Mouse (Mus musculus) kidney, adult 2 months (tissue): ENCODE results near the gene Ubl7. TPM values are rescaled to one million over a fixed set of nuclear protein-coding genes. Genes with fewer than 3 reads are reported as not detected.

Experiments used
- DNase-seq: peaks from one replicate; pipeline ENCODE4 v3.0.0; 2021
- H3K27ac ChIP-seq: fragments of 200-500 bp; 2 replicates; pipeline ENCODE4 v1.5.1; 2012; ENCODE audit warnings: low read depth, low read length, control low read depth, inconsistent platforms; ENCODE audit not compliant: insufficient read depth
- H3K27me3 ChIP-seq: fragments of 200-500 bp; replicated peaks from 2 replicates; pipeline ENCODE4 v1.6.1; 2012; ENCODE audit warnings: mild to moderate bottlenecking, moderate library complexity, low read length, inconsistent platforms; ENCODE audit not compliant: control insufficient read depth, insufficient read depth
- H3K36me3 ChIP-seq: fragments of 200-500 bp; 2 replicates; pipeline ENCODE4 v1.6.1; 2012; ENCODE audit warnings: mild to moderate bottlenecking, moderate library complexity, low read length, inconsistent platforms; ENCODE audit not compliant: control insufficient read depth, insufficient read depth
- H3K4me1 ChIP-seq: fragments of 200-500 bp; 2 replicates; pipeline ENCODE4 v1.6.1; 2011; ENCODE audit warnings: low read length; ENCODE audit not compliant: control insufficient read depth, insufficient read depth
- H3K4me3 ChIP-seq: fragments of 200-500 bp; 2 replicates; pipeline ENCODE4 v1.5.1; 2011; ENCODE audit warnings: mild to moderate bottlenecking, low read depth, low read length, control low read depth; ENCODE audit not compliant: insufficient read depth
- CTCF ChIP-seq: fragments of 200-500 bp; conservative IDR thresholded peaks from 2 replicates; pipeline ENCODE4 v1.5.1; 2011; ENCODE audit warnings: low read depth, mild to moderate bottlenecking, control low read depth, low read length, moderate library complexity, mixed read lengths; ENCODE audit not compliant: insufficient read depth, insufficient read length
- POLR2A ChIP-seq: fragments of 200-500 bp; IDR thresholded peaks from one replicate; pipeline ENCODE4 v1.6.1; 2011; ENCODE audit warnings: low read depth, low read length, control low read depth
- WGBS: fragments of 180-500 bp; shearing (Covaris S2); methylation state at CpG from one replicate; pipeline ENCODE4 v1.1.7; 2018; 5-methylcytosine and 5-hydroxymethylcytosine counted together
- polyA plus RNA-seq: library from polyadenylated mRNA; depleted of rRNA; stranded (reverse); fragments of >200 nt; gene quantifications from 2 replicates; pipeline ENCODE4 v1.2.3, GENCODE M21; 2012

Gene Ubl7
- polyA plus RNA-seq, 1 experiment, result 144 TPM

DNA sequence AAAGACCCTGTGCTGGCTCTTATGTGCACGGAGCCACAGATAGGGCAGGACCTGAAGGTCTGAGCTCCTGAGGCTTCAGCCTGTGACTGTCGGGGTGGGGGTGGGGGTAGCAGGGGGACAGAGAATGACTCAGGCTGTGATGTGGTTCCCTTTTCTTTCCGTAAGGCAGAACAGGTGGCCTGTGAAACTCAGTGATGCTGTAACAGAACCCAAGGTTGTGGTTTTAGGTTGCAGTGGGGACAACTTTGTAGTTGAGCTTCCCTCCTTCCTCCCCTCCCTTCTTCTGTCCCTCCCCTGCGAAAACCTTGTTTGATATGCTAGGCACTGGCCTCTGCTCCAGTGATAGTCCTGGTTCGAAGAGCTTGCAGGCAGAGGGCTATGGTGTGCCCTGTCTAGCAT lies 46.1 kb downstream of the Ubl7 start:
- Histone ChIP-seq H3K4me1 (no peaks in the 10 kb centered on the region), H3K36me3 (no peaks in the 10 kb centered on the region), H3K27me3 (no peaks in the 10 kb centered on the region), H3K4me3 (no peak overlapping the region), H3K27ac (no peak overlapping the region)
- WGBS, result 66% methylated on average over 5 of the region's 5 CpGs
- DNase-seq, result no peak
- TF ChIP-seq CTCF (no peak), POLR2A (no peak)

DNA sequence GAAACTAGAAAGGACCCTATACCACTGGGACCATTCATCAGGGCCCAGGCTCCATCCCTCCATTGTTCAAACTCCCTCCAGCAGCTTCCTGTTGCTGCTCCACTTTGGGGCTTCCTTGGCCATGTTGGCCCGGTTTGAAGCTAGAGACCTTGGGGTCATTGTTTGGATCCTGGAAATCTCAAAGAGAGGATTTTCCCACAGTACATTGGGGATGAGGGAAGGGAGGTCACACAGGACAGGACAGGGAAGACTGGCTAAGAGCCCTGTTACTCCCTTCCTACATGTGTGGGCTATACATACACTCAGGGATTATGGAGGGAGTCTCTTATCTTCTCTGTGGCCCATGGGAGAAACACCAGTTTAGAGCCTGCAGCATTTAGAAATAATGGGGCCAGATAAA lies 47.8 kb downstream of the Ubl7 start:
- Histone ChIP-seq H3K27me3 (no peaks in the 10 kb centered on the region), H3K27ac (no peak overlapping the region), H3K4me1 (no peaks in the 10 kb centered on the region), H3K4me3 (no peak overlapping the region), H3K36me3 (no peaks in the 10 kb centered on the region)
- 64% methylated on average over 1 of the region's 1 CpGs for WGBS
- TF ChIP-seq CTCF (no peak), POLR2A (no peak)
- no peak for DNase-seq

- DNase-seq, result no peak
- no peak for TF ChIP-seq CTCF
- no peak for TF ChIP-seq POLR2A
- WGBS, result 84% methylated on average over 10 of the region's 10 CpGs
- H3K27ac ChIP-seq, result no peak overlapping the region
- H3K27me3 ChIP-seq, result no peaks in the 10 kb centered on the region
- H3K4me3 ChIP-seq, result no peak overlapping the region
- no peaks in the 10 kb centered on the region for H3K36me3 ChIP-seq
- no peaks in the 10 kb centered on the region for H3K4me1 ChIP-seq
These were observed 48.6 kb downstream of the Ubl7 start for GRCm38 (mm10) chr9:57959399-57959798.

DNA sequence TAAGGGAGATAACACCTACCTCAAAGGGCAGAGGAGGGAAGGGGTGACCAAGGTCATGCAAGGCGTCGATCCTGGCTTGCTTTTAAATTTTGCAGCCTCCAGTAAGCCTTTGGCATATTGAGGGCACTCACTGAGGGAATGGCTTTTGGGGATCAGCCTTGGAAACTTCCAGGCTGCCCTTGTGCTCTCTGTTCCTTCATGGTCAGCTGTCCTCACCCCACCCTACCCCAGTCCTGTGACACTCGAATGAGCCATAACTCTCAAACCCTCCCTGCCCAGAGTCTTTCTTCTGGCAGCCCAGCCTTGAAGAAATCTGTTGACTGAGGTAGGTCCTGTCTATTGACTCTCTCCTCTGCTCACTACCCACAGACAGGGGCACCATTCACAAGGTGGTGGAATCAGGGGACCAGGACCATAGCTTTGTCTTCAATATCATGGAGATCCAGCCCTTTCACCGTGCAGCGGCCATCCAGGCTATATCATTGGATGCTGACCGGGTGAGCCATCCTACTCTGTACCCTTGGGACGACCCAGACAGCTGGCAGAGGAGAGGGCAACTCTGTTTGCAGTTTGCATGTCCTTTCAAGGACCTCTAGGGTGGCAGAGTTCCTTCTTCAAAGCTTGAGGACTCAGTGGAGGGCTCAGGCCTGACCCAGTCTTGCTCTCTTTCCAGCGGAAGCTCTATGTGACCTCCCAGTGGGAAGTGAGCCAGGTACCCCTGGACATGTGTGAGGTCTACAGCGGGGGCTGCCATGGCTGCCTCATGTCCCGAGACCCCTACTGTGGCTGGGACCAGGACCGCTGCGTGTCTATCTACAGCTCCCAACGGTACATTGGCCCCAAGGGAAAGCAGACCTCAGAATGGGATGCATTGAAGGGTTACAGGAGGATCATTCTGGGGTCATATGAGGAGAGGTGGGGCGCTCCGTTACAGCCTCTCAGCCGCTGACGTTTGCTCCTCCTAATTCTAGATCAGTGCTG lies 49.4 kb downstream of the Ubl7 start:
- H3K4me3 ChIP-seq, result no peak overlapping the region
- no peaks in the 10 kb centered on the region for H3K36me3 ChIP-seq
- no peak overlapping the region for H3K27ac ChIP-seq
- H3K27me3 ChIP-seq, result no peaks in the 10 kb centered on the region
- no peaks in the 10 kb centered on the region for H3K4me1 ChIP-seq
- no peak for DNase-seq
- 88% methylated on average over 17 of the region's 17 CpGs for WGBS
- no peak for TF ChIP-seq CTCF
- TF ChIP-seq POLR2A, result no peak

DNA sequence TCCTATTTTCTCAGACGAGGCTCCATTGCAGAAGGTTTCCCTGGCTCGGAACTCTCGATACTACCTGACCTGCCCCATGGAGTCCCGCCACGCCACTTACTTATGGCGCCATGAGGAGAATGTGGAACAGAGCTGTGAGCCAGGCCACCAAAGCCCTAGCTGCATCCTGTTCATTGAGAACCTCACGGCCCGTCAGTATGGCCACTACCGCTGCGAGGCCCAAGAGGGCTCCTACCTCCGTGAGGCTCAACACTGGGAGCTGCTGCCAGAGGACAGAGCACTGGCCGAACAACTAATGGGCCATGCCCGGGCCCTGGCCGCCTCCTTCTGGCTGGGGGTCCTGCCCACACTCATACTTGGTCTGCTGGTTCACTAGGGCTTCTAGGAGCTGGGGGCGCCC lies 50.4 kb downstream of the Ubl7 start:
- TF ChIP-seq POLR2A (no peak), CTCF (no peak)
- DNase-seq, result no peak
- Histone ChIP-seq H3K27ac (no peak overlapping the region), H3K4me1 (no peaks in the 10 kb centered on the region), H3K4me3 (no peak overlapping the region), H3K27me3 (no peaks in the 10 kb centered on the region), H3K36me3 (no peaks in the 10 kb centered on the region)
- WGBS, result 88% methylated on average over 15 of the region's 15 CpGs

DNA sequence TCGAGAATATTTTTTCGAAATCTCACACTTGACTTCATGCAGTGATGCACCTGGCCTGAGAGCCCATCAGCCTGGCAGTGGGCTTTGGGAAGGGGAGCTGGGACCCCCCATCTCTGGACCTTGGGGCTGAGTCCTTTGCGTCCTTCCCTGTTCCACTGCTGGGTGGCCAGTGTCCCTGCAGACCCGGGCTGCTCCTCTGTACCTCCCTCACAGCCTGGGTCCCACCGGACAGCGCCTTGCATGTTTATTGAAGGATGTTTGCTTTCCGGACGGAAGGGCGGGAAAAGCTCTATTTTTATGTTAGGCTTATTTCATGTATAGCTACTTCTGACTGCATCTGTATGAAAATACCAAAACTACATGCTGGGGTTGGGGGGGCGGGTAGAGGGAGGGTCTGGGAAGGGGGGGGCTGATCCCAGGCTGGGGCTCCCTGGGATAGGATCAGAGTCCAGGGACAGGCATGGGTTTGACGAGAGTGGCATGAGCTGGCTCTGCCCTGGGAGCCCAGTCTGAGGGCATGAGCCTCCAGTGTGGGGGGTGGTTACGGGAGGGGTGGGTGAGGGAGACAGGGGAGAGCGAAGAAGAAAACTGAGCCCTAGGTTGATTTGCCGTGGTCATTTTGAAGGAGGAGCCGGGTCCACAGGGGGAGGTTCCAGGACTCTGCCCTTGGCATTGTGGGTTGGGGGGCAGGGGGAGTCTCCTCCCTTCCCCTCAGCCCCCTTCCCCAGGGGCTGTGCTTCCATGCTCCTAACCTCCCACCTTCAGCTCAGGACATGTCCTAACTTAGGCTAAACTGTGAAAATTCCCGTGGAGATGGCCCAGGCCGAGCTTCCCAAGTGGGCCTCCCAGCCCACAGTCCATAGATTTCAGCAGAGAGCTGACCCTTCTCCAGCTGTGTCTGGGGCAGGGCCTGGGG lies 51.3 kb downstream of the Ubl7 start:
- 48% methylated on average over 17 of the region's 17 CpGs for WGBS
- Histone ChIP-seq H3K4me3 (no peak overlapping the region), H3K36me3 (no peaks in the 10 kb centered on the region), H3K27ac (peak overlapping the region; percentile 1; the same call in 1 of the 2 replicates), H3K4me1 (no peaks in the 10 kb centered on the region), H3K27me3 (no peaks in the 10 kb centered on the region)
- TF ChIP-seq CTCF (no peak), POLR2A (no peak)
- no peak for DNase-seq

GRCm38 (mm10) chr9:57963249-57963997 lies 52.6 kb downstream of the Ubl7 start:
- no peak for DNase-seq
- no peak for TF ChIP-seq POLR2A
- TF ChIP-seq CTCF, result no peak
- 87% methylated on average over 4 of the region's 4 CpGs for WGBS
- Histone ChIP-seq H3K27ac (no peak overlapping the region), H3K4me3 (no peak overlapping the region), H3K36me3 (no peaks in the 10 kb centered on the region), H3K4me1 (no peaks in the 10 kb centered on the region), H3K27me3 (no peaks in the 10 kb centered on the region)
